Mouse (Mus musculus) spleen, postnatal 10 days (tissue): ENCODE data around the gene Slc25a48.

Experiments
- DNase-seq, 2 experiments: peaks; one replicate each; pipeline ENCODE4 v3.0.0; 2021 to 2022; ENCODE audit warnings: low spot score in 2 of 2

Gene Slc25a48

GRCm38 (mm10) chr13:56509796-56510195 lies 71.6 kb downstream of the Slc25a48 start:
- no peak for DNase-seq

GRCm38 (mm10) chr13:56513595-56513994 lies 75.4 kb downstream of the Slc25a48 start:
- no peak for DNase-seq

- no peak for DNase-seq
These were observed 78.2 kb downstream of the Slc25a48 start for GRCm38 (mm10) chr13:56516311-56516710.

- no peak for DNase-seq
These were observed 78.7 kb downstream of the Slc25a48 start for GRCm38 (mm10) chr13:56516816-56517215.

GRCm38 (mm10) chr13:56522081-56522820 lies 84.1 kb downstream of the Slc25a48 start, which contains the start of gene Fbxl21:
Gene Fbxl21, plus strand, starts transcription at chr13:56522472.
- DNase-seq: peak; percentile 64 to 91

- no peak for DNase-seq
These were observed 84.6 kb downstream of the Slc25a48 start for GRCm38 (mm10) chr13:56522821-56523167.
